Mouse (Mus musculus) T-cell, adult 2 months (primary cell): Measurements from ENCODE around the gene Slc25a34.

Experiments
- DNase-seq: peaks from one replicate; pipeline ENCODE4 v3.0.0; 2022; ENCODE audit warnings: low spot score

Gene Slc25a34

GRCm38 (mm10) chr4:141643118-141643855, 19.7 kb upstream of the Slc25a34 start:
- no peak for DNase-seq

DNA sequence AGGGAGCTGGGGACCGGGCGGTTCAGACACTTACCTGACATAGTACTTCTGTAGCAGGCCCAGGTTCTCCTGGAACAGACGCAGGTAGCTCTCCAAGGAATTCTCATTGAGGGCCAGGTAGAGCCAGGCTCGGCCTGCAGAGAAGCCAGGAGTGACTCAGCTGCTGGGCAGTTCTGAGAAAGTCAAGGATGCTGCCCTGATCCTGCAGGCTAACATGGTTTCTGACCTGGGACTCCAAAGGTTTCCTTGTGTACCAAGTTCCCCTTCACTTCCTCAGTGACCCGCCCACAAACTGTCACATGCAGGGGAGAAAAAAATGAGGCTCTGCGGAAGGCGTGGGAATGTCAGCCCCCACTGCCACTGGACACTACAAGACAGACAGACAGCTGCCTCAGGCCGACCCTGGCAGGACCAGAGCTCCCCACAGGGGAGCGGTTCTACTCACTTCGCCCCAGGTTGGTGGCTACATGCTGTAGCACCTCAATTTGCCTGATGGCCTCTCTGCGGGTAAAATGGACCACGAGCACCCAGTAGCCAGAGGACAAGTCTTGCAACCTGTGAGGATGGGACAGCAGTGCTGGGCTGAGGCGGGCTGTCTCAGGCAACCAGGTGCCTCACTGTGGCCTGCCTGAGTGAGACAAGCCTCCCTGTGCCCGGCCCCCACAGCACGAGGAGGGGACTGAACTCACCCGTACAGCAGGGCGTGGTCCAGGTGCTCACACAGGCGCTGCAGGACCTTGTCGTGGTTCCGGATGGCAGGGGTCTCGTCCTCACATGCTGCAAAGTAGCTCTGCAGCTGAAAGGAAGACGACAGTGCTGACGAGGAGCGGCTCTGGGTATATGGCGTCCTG, 18.6 kb upstream of the Slc25a34 start:
- no peak for DNase-seq

DNA sequence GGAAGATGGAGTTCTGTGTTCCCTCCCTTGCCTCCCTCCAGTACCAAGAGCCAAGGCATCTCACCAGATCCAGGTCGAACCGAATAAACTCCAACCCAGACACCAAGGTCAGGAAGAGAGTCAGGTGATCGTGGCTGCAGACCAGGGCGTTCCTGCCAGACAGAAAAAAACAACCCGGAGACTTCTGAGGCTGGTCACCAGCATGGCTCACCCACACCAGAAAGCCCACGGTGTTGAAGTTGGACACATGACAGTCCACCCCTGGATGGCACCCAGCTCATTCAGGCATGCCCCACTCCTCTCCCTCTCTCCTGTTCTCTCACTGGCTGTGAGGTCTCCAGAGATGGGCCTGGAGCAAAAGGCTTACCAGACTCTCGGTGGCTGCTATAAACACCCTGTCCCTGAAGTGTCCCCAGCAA, 17.7 kb upstream of the Slc25a34 start:
- DNase-seq, result no peak

GRCm38 (mm10) chr4:141639474-141639873, 15.9 kb upstream of the Slc25a34 start:
- DNase-seq, result no peak

- no peak for DNase-seq
These were observed 13.1 kb upstream of the Slc25a34 start for GRCm38 (mm10) chr4:141636693-141637092.

DNA sequence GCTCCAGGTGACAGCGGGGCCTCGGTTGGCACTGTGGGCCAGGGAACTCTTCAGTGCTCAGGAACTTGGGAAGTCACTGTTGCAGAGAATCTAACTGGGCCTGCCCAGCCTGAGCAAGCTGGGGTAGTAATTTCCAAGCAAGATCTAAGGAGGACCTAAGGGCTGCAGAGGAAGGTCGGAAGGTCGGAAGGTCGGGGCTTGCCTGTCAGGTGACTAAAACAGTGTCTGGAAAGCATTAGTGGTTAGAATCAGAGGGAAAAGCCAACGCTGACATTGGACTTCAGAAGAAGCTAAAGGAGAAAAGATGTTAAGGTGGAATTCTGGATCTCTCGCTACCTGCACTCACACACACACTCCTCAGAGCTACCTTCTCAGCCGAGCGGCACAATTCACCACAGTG, 12.4 kb upstream of the Slc25a34 start:
- DNase-seq, result no peak

GRCm38 (mm10) chr4:141632111-141632873, 8.7 kb upstream of the Slc25a34 start:
- no peak for DNase-seq

GRCm38 (mm10) chr4:141631250-141631649, 7.6 kb upstream of the Slc25a34 start:
- DNase-seq, result no peak

- DNase-seq, result no peak
These were observed 6.4 kb upstream of the Slc25a34 start for GRCm38 (mm10) chr4:141630021-141630420.

GRCm38 (mm10) chr4:141628661-141629060, 5.0 kb upstream of the Slc25a34 start:
- DNase-seq, result no peak

DNA sequence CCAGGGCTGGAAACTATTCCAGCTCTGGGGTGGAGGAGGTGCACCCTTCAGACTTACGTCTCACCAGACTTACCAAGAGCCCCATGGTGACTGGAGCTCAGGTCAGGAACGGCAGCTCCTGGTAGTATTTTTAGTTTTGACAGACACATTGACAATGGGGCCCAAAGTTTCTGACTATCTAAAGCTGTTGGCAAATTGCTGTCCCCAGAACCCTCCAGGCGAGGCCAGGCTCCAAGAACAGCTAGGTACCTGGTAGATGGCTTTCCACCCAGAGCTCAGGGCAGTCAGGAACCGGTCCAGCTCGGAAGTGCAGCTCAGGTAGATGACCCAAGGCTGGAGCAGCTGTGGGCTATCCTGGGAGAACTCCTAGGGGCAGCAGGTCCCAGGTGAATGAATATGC, 3.9 kb upstream of the Slc25a34 start:
- DNase-seq, result no peak

- DNase-seq, result no peak
These were observed 2.3 kb upstream of the Slc25a34 start for GRCm38 (mm10) chr4:141625774-141626550.

DNA sequence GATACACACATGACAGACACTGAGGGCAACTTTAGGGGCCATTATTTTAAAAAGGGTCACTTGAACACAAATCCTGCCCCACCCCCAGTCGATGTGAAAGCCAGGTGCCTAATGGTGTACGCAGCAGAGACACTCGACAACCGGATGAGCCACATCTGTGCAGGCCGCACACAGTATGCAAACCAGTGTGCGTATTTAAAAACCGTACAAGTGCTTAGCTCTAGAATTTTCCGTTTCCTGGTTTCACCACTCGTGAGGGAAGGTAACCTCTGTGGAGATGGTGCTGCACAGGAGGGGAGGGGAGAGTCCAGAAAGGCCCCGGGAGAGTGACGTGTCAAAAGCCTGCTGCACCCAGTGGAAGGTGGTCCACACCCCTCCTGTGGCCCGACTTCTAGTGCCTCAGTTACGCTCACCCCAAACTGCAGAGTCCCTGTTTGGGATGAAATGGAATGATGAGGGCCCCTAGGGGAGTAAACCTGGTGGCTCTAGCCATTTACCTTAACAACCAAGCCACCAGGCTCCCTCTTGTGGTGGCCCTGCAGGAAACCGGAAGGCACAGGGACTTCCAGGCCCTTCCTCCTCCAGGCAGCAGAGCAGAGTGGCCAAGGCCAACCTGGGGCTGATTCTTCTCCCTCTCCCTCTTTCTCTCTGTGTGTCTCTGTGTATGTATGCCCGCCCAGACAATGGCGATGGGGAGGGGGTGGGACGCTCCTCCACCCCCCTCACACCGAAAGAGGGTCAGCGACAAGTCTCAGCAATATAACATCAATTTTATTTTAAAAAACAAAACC, 1.6 kb upstream of the Slc25a34 start:
- DNase-seq, result no peak

DNA sequence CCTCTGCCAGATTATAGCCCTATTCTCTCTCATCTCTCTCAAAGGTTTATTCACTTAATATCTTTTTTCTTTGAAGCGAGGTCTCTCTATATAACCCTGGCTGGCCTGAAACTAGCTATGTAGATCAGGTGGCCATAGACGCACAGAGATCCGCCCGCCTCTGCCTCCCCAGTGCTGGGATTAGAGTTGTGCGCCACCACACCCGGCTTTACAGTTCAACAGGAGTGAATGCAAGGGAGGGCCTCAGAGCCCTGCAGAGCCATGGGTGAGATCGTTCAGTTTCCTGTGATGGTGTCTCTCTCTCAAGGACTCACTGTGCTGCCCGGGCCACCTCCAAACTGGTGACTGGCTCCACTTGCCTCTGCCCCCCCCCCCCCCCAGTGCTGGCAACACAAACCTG, 513 bp upstream of the Slc25a34 start:
- DNase-seq, result no peak

DNA sequence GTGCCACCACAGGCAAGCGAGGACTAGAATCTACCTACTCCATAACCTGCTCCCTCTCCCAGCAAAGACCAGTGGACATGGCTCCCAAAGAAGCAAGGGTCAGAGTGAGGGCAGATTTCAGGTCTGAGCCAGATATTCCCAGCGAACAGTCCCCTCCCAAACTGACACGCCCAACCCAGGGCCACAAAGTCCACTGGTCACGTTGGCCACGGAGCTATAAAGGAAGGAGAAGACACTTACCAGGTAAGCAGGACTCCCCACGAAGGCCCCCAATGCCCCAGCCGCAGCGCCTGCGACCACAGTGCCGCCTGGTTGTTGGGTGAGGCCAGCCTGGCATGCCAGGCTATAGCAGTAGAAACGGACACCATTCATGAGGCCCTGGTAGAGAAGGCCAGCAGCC, 584 bp downstream of the Slc25a34 start:
- DNase-seq, result no peak

DNA sequence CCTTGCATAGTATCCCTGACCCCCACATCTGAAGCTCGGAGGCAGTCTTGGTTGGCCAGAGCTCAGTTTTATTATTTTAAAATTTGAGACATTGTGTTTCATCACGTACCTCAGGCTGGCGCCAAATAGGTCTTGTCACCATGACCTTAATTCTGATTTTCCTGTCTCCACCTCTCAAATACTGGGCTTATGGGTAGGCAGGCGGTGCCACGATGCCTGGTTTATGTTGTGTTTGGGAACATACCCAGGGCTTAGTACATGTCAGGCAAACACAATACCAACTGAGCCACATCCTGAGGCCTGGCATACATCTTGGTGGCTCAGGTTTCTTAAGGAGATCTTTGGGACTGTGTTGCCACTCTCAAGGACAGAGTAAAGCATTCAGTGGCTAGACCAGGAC, 1.0 kb downstream of the Slc25a34 start:
- DNase-seq, result no peak

DNA sequence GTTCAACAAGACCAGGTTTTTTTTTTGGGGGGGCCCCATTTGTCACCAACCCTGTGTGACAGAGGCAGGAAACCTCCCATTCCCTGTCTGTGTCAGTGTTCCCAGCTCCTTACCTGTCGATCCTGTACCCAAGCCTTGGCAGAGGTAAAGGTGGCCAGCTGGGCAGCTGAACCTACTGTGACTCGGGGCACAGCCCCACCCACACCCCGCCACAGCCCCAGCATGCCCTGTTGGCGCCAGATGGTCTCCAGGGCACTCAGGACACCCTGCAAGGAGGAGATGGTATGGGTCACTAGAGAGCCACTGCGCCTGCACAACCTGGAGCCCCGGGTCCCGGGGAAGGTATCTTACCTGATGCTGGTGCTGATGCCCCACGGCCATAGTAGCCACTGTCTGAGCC, 1.5 kb downstream of the Slc25a34 start:
- DNase-seq, result no peak

GRCm38 (mm10) chr4:141621297-141621696, 2.3 kb downstream of the Slc25a34 start:
- no peak for DNase-seq

GRCm38 (mm10) chr4:141619299-141619883, 4.2 kb downstream of the Slc25a34 start:
- DNase-seq, result no peak

GRCm38 (mm10) chr4:141618565-141619243, 4.9 kb downstream of the Slc25a34 start, which contains the start of gene Tmem82:
Tmem82 (minus strand) TSS chr4:141618633.
- peak; percentile 51 for DNase-seq
